ENCODE assay signal across 7 mouse cellular contexts in genomic region chr11:55204159-55204596, GRCm38 (mm10). TPM values are rescaled to one million over a fixed set of nuclear protein-coding genes. Genes with fewer than 3 reads are reported as not detected.
DNase-seq lines count a peak whose midpoint lies in the region; ATAC-seq and TF ChIP-seq lines count a peak whose summit lies in the region.

Slc36a1 (plus strand) TSS chr11:55204350.

- WGBS in embryonic facial prominence, embryonic 12.5 days, result under 1% methylated on average over 31 of the region's 31 CpGs
- WGBS in heart, adult 2 months, result under 1% methylated on average over 31 of the region's 31 CpGs
- WGBS in limb, embryonic 13.5 days, result under 1% methylated on average over 31 of the region's 31 CpGs
- under 1% methylated on average over 31 of the region's 31 CpGs for WGBS in midbrain, embryonic 16.5 days

- TF ChIP-seq CTCF in heart, adult 2 months (IDR thresholded peaks at IDR 0.05), result no peak; the same call in none of the 2 replicates

- peak; percentile 77 for ATAC-seq in embryonic facial prominence, embryonic 12.5 days (ENCODE audit: insufficient number of reproducible peaks, insufficient read depth, low FRiP score, low TSS enrichment)
- peak; percentile 94 for ATAC-seq in limb, embryonic 13.5 days (ENCODE audit: low FRiP score, low read depth)
- peak; percentile 96 for ATAC-seq in midbrain, embryonic 16.5 days

- DNase-seq in adrenal gland, postnatal 25 days, result peak; percentile 99
- peak; percentile 94 to 97 for DNase-seq in heart, adult 2 months
- peak; percentile 93 to 95 for DNase-seq in kidney, adult 8-10 months
- peak; percentile 92 to 98 for DNase-seq in spleen, postnatal 10 days (ENCODE audit: low spot score in 2 of 2)

- H3K36me3 ChIP-seq in embryonic facial prominence, embryonic 12.5 days, result no peaks in the 10 kb centered on the region
- H3K36me3 ChIP-seq in heart, adult 2 months (ENCODE audit: control insufficient read depth, insufficient read depth, low read length), result no peaks in the 10 kb centered on the region
- no peaks in the 10 kb centered on the region for H3K36me3 ChIP-seq in limb, embryonic 13.5 days
- H3K36me3 ChIP-seq in midbrain, embryonic 16.5 days (ENCODE audit: control insufficient read depth, insufficient read depth, low read length), result no peaks in the 10 kb centered on the region

- H3K4me3 ChIP-seq in embryonic facial prominence, embryonic 12.5 days, result peak within 1 kb of the TSS; percentile 78
- peak within 1 kb of the TSS; percentile 72 for H3K4me3 ChIP-seq in heart, adult 2 months
- H3K4me3 ChIP-seq in limb, embryonic 13.5 days, result peak within 1 kb of the TSS; percentile 81
- peak within 1 kb of the TSS; percentile 87 for H3K4me3 ChIP-seq in midbrain, embryonic 16.5 days (ENCODE audit: low read depth, low read length)

- H3K27me3 ChIP-seq in embryonic facial prominence, embryonic 12.5 days, result 0 out of 2 replicates have a peak, but pooled peaks cover 3% of the 10 kb centered on the region
- no peaks in the 10 kb centered on the region for H3K27me3 ChIP-seq in heart, adult 2 months (ENCODE audit: control insufficient read depth, insufficient read depth, low read length)
- no peaks in the 10 kb centered on the region for H3K27me3 ChIP-seq in limb, embryonic 13.5 days
- H3K27me3 ChIP-seq in midbrain, embryonic 16.5 days (ENCODE audit: control insufficient read depth, insufficient read depth, low read depth, low read length), result no peaks in the 10 kb centered on the region

- H3K27ac ChIP-seq in embryonic facial prominence, embryonic 12.5 days, result no peak within 1 kb of the TSS
- H3K27ac ChIP-seq in heart, adult 2 months, result peak within 1 kb of the TSS; percentile 74
- no peak within 1 kb of the TSS for H3K27ac ChIP-seq in limb, embryonic 13.5 days
- peak within 1 kb of the TSS; percentile 47 for H3K27ac ChIP-seq in midbrain, embryonic 16.5 days (ENCODE audit: low read length)

- peak; percentile 56 for TF ChIP-seq POLR2A in heart, adult 2 months (IDR thresholded peaks at IDR 0.05; ENCODE audit: insufficient read depth, low read depth, low read length)

- peaks cover 16% of the 10 kb centered on the region for H3K4me1 ChIP-seq in embryonic facial prominence, embryonic 12.5 days
- no peaks in the 10 kb centered on the region; the same call in 1 of the 2 replicates for H3K4me1 ChIP-seq in heart, adult 2 months (ENCODE audit: control insufficient read depth, insufficient read depth, low read length)
- H3K4me1 ChIP-seq in limb, embryonic 13.5 days, result peaks cover 7% of the 10 kb centered on the region
- H3K4me1 ChIP-seq in midbrain, embryonic 16.5 days (ENCODE audit: control insufficient read depth, insufficient read depth, low read length), result peaks cover 12% of the 10 kb centered on the region

- H3K79me2 ChIP-seq in heart, adult 2 months (replicated peaks; ENCODE audit: control insufficient read depth, insufficient read depth, low read length), result peaks cover 3% of the 10 kb centered on the region; the same call in 1 of the 2 replicates

- no peaks in the 10 kb centered on the region for H3K9me3 ChIP-seq in embryonic facial prominence, embryonic 12.5 days
- H3K9me3 ChIP-seq in limb, embryonic 13.5 days, result no peaks in the 10 kb centered on the region
- H3K9me3 ChIP-seq in midbrain, embryonic 16.5 days (replicated peaks; ENCODE audit: control insufficient read depth, low read length, poor library complexity, severe bottlenecking), result no peaks in the 10 kb centered on the region

- TF ChIP-seq EP300 in heart, adult 2 months (IDR thresholded peaks at IDR 0.05; ENCODE audit: insufficient read depth, low read depth, low read length), result peak; percentile 65

- H3K4me2 ChIP-seq in embryonic facial prominence, embryonic 12.5 days (replicated peaks), result peak within 1 kb of the TSS; percentile 98
- H3K4me2 ChIP-seq in limb, embryonic 13.5 days (replicated peaks), result peak within 1 kb of the TSS; percentile 98
- peak within 1 kb of the TSS; percentile 67 for H3K4me2 ChIP-seq in midbrain, embryonic 16.5 days (ENCODE audit: low read length)

- intact Hi-C loops in heart, adult 2 months (cut with DNase I), result loop anchor here (1.0 to 5.0 kb wide), 3 partner anchors 33 to 241 kb away; no protein-coding TSS in a partner anchor

- H3K9ac ChIP-seq in embryonic facial prominence, embryonic 12.5 days, result peak within 1 kb of the TSS; percentile 82
- peak within 1 kb of the TSS; percentile 76 for H3K9ac ChIP-seq in heart, adult 2 months (ENCODE audit: low read depth, low read length)
- H3K9ac ChIP-seq in limb, embryonic 13.5 days, result peak within 1 kb of the TSS; percentile 86
- peak within 1 kb of the TSS; percentile 88 for H3K9ac ChIP-seq in midbrain, embryonic 16.5 days (ENCODE audit: low read depth, low read length)

RNA-seq across cellular contexts. Expression of gene Slc36a1, which starts in this region (rescaled TPM):
- 16.7 and 26.4 TPM in 2 replicates for total RNA-seq in adrenal gland, postnatal 25 days (2021)
- polyA plus RNA-seq in embryonic facial prominence, embryonic 12.5 days (2016; fragmentation: Nextera tagmentation; extraction: Ambion mirVana), result 1.7 and 2.0 TPM in 2 replicates
- 10 to 100 TPM; 11.4 to 13.2 TPM for total RNA-seq in heart, adult 2 months (2021)
- polyA plus RNA-seq in heart, adult 2 months (2012; rRNA removed), result 11.4 and 11.9 TPM in 2 replicates
- polyA plus RNA-seq in limb, embryonic 13.5 days (2015; fragmentation: Nextera tagmentation; extraction: Ambion mirVana), result 1.4 and 1.5 TPM in 2 replicates
- polyA plus RNA-seq in midbrain, embryonic 16.5 days (2015; fragmentation: Nextera tagmentation; extraction: Ambion mirVana), result 3.5 and 3.7 TPM in 2 replicates

Comparison
In these comparisons a context has a peak if more than half of its experiments do, and no peak if none do; other contexts are left out.
1. H3K27ac ChIP-seq: peak in heart, adult 2 months (single experiment) and midbrain, embryonic 16.5 days (single experiment); none in embryonic facial prominence, embryonic 12.5 days (single experiment) and limb, embryonic 13.5 days (single experiment).
2. Peak in every context shown above with its lines, with median percentiles within 50 percentile points of each other: DNase-seq, ATAC-seq, H3K4me2 ChIP-seq, H3K4me3 ChIP-seq and H3K9ac ChIP-seq.